Mouse (Mus musculus) cortical plate, adult 2 months (tissue): ENCODE data around the gene L3mbtl4.

ENCODE experiments used
- CTCF ChIP-seq: fragments of 200-500 bp; IDR thresholded peaks from 2 replicates; pipeline ENCODE4 v1.5.1; 2011; ENCODE audit warnings: mild to moderate bottlenecking, control low read depth, low read length; ENCODE audit not compliant: insufficient read depth; ENCODE audit errors: extremely low read depth
- POLR2A ChIP-seq: fragments of 200-500 bp; IDR thresholded peaks from 2 replicates; pipeline ENCODE4 v1.6.1; 2011; ENCODE audit warnings: mild to moderate bottlenecking, low read length, control low read depth; ENCODE audit not compliant: insufficient read depth; ENCODE audit errors: extremely low read depth

DNA sequence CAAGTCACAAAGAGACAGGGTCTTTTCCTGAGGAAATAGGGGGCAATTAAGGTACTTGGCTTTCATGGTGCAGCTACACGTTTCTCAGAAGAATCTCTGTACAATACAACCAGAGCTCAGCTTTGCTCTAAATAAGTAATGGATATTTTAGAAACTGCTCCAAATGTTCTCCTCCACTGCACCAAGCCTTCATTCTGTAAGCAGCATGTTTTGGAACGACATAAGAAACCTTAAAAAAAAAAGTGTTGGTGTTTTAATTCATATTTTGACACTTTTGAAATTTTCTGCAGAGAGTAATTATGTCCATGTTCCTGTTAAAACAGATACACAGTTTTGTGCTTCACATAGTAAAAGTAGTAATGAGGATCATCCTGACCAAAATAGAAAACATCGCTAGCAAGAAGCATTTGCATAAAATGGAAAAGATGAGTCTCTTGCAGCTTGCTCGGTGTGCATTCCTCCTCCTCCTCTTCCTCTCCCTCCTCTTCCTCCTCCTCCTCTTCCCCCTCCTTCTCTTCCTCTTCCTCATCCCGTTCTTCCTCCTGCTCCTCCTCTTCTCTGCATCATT, 369.0 kb downstream of the L3mbtl4 start:
- TF ChIP-seq CTCF (no peak), POLR2A (no peak)
